Mouse (Mus musculus): ENCODE measurements around the gene Lypd4.

GRCm38 (mm10) chr7:24853233-24853563, 16.5 kb downstream of the Lypd4 start:
- no peak for TF ChIP-seq CTCF (IDR thresholded peaks at IDR 0.05; ENCODE audit: low read depth, low read length)
- no peak for TF ChIP-seq GATA1 (IDR thresholded peaks at IDR 0.05; ENCODE audit: borderline replicate concordance, low read length)
- TF ChIP-seq TAL1 (conservative IDR thresholded peaks at IDR 0.05; ENCODE audit: low read depth, low read length), result no peak
- no peak for TF ChIP-seq GATA2 (IDR thresholded peaks at IDR 0.05; ENCODE audit: borderline replicate concordance, low read depth, low read length)

All from G1E (cell line).